Mouse (Mus musculus): ENCODE results near the gene Scn4b. TPM values are rescaled to one million over a fixed set of nuclear protein-coding genes. Genes with fewer than 3 reads are reported as not detected.

The Scn4b gene
- total RNA-seq (2021) (1 to 10 TPM in 1 of 2 experiments, under 1 TPM in 1; 0.46 to 1.0 TPM), polyA plus RNA-seq (2012; rRNA removed) (0.18 and 0.51 TPM in 2 replicates)
- long read RNA-seq: 0 reads

DNA sequence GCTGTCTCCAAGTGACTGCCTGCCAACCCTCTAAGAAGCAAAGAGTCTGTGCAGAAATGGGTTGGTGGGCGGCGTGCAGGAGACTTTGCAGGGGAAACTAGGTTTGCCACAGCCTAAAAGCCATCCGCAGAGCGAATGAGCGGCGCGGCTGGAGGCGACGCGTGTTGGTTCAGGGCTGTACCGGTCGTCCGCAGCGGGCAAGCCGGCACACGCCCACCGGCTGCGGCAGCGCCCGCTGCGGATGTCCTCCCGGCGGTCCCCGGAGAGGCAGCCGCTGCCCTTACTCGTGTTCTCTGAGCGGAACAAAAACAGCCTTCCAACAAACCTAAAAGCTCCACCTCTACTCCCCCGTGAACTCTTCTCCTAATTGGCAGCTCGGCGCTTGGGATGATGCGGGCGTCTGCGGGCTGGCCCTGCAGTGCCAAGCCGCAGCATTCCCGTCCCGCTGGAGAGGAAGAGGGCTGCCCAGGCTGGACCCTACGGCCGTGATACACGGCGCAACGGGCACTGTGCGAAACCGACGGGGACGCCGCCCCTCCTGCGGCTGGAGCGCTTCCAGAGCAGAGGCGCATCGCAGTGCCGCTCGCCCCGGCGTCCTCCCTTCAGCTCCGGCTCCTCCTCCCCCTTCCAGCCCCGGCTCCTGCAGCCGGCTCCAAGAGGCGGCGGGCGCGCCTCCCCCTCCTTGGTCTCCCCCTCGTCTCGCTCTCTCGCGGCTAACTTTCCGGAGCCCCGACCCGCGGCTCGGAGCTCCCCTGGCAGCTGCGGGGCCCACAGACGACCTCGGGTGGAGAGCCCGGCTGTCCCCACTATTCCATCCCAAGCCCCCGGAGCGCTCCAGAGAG is at the start of gene Scn4b:
Scn4b (plus strand) TSS at position 205 of the 842 bp plus-strand sequence.
- DNase-seq: peak; percentile 41

DNA sequence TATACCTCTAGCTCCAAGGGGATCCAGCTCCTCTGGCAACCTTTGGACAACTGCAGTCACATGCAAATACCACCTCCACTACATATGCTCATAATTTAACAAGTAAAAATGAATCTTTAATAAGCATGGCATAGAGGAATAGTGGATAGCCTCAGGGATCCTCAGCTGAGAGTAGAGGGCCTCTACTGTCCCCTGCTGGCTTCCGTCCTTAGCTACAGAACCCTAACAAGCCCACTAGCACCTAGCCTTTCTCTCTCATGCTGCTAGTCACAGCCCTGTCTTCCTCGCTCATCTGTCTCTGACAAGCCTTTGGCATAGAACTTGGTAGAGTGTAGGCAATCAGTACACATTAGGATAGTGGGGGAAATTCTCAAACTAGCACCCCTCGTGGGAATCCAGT is 47.4 kb upstream of the Scn4b start:
- DNase-seq: no peak

DNA sequence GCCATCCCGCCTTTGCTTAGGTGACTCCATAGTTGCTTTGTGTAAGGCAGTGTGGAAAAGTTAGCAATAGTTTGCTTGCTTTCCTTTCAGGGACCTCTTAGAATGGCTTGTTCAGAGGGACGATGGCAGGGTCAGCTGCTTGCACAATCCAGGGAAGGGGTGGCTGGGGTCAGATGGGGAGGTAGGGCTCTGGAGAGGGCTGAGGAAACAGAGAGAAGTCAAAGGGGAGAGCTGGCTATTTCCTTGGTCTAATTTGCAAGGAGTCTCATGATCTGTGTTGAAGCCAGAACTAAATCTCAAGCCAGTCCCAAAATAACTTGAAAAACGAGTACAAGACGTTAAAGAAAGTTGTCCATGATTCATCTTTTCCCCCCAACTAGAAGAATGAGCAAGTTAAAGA is 45.6 kb upstream of the Scn4b start:
- DNase-seq: peak; percentile 28

DNA sequence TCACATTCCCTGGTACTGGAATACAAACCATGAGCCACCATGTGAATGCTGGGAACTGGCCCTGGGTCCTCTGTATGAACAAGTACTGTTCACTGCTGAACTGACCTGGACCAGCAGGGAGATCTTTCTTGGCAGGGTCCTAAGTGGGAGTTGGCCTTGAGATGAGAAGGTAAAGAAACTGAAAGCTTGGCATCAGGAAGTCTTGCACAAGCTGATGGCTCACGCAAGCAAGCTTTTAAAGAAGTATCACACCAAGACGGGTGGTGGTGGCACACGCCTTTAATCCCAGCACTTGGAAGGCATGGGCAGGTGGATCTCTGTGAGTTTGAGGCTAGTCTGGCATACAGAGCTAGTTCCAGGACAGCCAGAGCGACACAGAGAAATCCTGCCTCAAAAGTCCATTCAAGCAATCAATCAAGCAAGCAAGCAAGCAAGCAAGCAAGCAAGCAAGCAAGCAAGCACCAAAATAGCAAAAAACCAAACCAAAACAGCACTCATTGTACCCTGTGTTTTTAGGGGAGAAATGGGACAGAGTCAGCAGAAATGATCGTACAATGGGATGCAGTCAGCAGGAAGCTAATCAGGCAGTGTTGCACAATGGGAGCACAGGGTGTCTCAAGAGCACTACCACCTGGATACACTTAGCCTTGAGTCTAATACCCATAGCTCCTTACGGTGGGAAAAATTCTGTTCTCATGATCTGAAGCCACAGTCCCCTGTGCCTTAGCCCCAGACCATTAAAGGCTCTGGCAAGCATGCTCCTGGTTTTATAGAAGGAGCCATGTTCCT is 42.9 kb upstream of the Scn4b start:
- peak; percentile 7 for DNase-seq

DNA sequence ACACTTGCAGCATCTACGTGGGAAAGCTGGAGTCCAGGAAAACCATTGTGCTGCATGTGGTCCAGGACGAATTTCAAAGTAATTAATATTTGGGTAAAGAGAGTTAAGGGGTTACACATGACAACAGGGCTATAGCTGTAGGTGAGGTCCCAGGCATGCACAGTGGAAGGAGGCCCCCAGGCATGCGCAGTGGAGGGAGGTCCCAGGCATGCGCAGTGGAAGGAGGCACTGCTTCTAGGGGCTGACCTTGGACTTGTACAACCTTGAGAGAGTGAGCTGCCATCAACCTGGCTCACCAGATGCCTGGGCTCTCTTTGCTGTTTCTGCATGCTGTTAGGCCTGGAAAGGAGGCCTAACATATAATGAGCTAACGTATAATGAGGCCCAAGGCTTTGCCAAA is 40.3 kb upstream of the Scn4b start:
- DNase-seq: peak; percentile 5

DNA sequence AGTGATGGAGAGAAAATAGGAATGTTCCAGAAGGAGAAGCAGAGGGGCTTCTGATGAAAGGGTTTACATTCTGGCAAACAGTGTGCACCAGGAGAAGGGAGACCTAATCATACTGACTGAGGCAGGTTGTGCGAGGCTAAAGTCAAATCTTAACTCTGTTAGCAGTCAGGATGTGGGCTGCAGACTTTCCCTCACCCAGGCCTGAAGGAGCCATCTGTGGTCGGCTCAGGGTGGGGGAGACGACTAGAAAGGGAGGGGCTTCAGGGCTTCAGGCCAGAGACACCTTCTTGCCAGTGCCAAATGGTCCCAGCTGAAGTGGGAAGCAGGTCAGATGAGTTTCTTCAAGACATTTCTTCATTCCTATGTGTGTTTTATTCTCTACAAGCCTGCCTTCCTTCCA is 39.8 kb upstream of the Scn4b start:
- DNase-seq: no peak

DNA sequence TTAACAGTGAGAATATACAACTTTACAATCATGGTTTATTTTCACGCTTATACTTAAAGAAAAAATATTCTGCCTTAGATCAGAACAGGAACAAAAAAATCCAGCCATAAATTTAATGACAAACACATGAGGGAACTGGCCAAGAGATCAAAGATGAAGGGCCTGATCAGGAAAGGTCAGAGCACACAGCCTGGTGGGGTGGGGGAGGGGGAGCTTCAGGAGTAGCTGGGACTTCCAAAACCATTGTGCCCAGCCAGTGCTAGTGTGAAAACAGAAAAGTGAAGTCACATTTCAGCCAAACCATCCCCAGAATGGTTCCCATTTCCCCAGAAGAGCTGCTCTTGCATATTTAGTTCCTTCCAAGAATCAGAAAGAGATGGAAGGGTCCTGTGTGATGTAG is 35.7 kb upstream of the Scn4b start:
- peak; percentile 45 for DNase-seq

DNA sequence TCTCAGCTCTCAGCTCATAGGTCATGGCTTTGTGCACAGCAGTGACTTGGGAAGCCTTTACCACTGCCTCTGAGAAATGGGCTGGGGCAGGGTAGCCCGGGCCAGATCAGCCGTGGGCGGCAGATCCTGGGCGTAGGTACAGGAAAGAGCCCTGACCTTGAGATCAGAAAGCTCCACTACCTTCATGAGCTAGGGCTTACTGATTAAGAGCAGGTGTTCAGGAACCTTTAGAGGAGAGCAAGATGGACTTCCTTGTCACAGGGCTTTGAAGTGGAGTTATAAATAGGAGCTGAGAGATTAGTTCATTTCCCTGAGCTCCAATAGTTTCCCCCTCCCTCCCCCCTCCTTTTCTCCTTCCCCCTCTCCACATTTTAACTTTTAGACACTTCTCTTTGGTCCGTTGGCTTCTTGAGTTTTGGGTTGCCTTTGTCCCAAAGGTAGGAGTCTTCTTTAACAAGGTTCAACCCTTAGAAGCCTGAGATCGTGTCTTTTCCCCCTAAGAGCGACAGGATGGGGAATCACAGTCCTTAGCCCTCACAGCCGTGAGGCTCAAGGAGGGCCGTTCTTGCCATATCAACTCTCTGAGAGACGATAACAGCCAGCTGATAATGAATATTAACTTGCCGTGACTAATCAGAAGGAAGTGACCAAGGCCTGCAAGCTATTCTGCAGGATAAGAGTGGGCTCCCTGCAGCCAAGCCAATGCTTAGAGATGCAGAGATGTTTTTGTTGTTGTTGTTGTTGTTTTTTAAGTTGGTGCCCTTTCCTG is 34.8 kb upstream of the Scn4b start:
- peak; percentile 5 for DNase-seq

DNA sequence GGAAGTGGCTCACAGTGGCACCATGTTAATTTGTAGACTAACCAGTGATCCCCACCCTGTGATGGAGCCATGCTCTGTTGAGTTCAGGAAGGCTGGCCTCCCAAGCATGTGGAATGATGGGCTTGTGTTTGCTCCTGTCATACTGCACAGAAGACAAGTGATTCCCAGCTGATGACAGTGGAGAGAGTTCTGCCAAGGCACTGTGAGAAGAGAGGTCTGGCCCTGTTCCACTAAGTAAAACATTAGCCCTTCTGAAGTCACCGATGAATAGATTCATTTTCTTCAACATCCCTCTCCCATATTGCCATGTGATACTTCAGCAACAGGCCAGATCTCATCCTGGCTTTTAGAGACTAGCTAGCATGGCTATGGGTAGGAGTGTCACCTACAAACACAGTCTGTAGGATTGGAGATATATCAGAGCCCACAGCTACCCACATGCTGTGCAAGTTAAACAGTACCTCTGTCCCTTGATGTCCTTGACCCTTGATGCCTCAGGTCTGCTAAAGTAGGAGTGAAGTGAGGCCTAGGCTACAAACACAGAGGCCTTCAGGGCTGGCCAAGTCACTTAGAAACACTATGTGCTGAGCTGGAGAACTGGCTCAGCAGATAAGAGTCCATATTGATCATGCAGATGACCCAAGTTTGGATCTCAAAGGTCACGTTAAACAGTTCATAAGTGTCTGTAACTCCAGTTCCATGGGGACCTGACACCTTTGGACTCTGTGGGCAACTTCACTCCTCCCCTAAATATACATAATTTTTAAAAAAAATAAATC is 32.4 kb upstream of the Scn4b start:
- peak; percentile 6 for DNase-seq

DNA sequence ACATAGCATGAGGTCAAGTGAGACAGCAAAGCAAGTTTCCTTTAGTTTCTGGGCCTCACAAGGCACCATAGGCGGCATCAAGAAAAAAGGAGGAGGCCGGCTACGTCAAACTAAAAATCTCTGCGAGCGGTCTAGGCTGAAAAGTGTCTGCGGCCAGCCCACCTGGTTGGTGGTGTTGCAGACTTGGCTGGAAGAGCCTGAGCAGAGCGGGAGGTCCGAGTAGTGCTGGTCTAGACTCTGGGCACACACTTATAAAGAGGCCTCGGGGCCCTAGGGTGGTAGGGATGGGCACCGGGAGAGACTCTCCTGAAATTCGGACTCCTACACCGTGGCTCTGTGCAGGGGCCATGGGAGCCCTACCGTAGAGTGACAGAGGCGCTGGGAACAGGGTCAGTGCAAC is 22.5 kb upstream of the Scn4b start:
- peak; percentile 60 for DNase-seq

DNA sequence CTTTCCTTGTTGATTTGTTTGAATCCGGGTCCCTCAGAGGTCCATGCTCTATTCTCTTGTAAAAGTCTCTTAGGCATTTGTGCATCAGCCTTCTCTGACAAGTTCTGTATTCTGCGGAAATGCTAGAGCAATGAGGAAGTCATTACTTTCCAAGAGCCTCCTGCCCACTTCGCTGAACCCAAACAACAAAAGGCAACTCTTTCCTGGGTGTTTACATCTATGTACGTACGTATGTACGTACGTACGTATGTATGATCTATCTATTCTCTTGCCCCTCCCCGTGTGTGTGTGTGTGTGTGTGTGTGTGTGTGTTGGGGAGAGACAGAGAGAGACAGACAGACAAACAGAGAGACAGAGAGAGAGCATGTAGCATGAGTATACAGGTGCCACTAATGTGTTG is 21.4 kb upstream of the Scn4b start:
- DNase-seq: no peak

DNA sequence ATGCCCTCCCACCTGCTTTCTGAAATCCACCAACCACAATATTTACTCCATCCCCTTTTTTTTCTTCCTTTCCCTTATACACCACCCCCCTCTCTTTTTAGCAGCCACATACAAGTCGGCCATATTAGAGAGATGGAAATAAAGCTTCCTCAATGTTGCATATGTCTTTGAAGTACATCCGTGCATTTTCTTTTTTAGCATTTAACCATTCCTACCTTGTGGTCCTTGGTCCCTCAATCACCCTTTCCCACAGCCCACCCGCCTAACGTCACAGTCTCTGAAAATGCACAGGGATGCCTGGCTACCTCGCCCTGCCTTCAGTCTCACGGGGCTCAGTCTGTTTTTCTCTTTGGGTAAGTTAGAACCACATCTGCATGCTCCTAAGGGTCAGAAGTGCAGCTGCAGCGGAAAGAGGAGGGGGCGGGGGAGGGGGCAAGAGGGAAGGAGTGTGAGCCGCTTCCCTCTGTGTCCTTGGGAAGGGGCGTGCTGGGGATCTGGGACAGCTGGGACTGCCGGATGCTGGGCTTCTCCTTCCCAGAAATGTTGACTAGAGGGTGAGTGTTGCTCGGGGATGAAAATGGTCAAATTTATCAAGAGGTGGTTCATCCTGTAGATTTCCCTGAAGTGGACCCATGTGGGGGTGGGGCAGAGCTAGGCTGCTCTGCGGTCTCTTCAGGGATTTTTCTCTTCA is 20.3 kb upstream of the Scn4b start, which contains the start of gene Scn2b:
Scn2b (plus strand) TSS at position 42 of the 691 bp plus-strand sequence.
- DNase-seq: no peak

DNA sequence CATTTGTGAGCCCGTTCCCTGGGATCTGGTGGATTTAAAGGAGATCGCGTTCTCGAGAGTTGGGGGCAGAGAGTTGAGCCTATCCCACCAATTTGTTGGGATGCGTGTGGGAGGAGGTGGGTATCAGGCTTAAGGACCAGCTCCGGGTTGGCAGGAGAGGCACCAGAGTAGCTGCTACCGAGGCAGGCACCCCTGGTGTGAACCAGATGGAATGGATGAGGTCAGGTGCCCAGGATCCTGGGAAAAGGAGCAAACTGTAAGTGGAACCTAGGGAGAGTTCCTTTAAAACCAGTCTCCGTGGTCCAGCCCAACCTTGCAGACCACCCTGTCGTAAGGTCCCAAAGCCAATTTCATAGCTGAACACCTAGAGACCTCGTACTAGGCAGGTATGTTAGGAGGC is 19.6 kb upstream of the Scn4b start:
- no peak for DNase-seq

DNA sequence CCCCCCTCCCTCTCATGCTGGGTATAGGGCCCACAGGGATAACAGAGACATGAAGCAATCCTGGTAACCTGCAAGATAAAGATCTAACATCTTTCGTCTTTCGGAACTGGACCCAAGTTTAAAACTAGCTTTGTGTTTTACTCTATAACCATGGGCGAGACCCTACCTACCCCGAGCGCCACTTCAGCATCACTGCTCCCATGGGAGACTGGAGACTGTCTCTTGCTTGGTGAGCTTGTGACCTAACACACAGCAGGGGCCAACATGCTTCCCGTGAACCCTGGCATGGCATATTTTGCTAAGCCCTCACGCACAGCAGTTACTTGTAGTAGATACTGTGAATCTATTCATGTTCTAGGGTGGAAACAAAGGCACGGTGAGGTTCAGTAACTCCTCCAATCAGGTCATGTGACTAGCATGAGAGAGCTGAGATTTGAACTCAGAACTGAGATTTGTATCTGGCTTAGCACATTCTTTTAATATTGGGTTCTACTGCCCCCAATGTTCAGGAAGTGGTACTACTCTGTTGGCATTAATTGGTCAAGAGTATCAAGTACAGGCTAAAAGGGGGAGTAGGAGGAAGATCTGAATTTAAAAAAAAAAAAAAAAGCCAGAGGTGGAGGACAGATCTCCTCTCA is 18.8 kb upstream of the Scn4b start:
- DNase-seq: no peak

DNA sequence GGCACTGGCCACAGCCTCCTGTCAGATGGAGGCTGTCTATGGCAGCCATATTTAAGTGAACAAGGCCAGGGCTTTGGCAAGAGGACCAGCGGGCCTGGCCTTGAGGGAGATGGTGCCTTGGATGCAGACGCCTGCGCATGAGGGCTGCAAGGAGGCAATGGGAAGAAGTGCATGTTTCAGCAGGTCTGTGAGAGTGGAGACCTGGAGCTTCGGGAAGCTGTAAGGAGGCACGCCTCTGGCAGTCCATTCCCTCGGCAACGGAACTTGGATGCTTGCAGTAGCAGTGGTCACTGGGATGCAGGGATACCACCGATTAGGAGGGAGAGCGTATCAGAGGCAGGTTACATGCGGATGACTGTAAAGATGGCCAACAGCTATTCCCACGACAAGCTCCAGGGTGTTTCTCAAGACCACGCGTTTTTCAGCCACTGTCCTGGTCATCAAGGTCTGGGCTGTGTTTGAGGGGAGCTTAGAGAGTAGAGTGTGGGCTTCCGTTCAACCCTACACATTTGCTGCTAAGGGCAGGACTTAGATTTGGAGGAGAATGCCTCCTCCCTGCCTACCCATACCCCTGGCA is 18.2 kb upstream of the Scn4b start:
- DNase-seq: no peak

DNA sequence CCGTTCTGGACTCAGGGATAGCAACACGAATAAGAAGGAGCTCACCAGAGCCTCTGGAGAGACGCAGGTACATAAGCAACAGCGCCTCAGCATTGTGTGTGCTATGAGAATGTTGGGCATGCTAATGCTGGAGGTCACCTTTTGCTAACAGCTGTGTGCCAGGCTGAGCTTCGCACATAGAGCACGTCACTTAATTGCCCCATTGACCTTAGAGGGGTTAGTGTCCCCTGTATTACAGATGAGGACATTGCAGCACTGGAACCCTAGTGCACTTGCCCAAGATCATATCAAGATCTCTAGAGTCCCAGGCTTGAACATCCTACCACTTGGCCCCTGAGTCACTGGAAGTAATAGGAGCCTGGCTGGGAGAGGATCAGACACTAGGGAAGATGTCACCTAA is 17.6 kb upstream of the Scn4b start:
- DNase-seq: no peak

DNA sequence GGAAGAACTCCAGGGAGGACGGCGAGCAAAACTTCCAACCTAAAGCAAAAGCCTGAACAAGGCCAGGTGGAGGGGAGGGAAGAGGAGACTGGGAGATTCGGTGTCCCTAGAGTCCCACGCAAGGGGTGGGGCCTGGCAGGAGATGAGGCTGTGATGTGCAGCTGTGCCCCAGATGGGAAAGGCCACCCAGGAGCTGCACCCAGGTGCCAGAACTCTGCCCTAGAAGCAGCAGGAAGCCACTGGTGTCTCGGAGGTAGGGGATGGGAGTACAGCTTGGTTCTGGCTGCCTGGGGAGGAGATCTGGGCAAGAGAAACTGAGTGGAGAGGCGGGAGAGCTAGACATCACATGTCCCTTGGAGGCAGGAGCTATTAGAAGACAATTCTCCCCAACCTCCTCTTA is 17.2 kb upstream of the Scn4b start:
- DNase-seq: no peak

DNA sequence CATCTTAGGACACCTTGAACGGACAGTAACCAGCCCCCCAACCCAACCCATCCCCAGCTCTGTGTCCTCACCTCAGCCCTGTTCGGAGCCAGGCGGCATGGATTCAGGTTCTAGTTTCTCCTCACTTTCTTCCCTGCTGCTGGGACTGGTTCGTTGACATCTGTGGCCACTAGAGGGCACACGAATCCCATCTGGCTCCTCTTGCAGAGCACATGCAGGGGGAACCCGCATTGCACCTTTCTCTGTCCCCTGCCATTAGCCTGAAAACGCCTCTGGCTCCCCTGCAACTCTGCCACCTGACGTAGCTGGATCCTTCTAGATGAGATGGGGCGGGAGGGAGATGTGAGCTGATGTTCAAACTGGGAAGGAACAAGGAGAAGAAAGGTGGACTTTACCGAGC is 16.4 kb upstream of the Scn4b start:
- DNase-seq: peak; percentile 71

DNA sequence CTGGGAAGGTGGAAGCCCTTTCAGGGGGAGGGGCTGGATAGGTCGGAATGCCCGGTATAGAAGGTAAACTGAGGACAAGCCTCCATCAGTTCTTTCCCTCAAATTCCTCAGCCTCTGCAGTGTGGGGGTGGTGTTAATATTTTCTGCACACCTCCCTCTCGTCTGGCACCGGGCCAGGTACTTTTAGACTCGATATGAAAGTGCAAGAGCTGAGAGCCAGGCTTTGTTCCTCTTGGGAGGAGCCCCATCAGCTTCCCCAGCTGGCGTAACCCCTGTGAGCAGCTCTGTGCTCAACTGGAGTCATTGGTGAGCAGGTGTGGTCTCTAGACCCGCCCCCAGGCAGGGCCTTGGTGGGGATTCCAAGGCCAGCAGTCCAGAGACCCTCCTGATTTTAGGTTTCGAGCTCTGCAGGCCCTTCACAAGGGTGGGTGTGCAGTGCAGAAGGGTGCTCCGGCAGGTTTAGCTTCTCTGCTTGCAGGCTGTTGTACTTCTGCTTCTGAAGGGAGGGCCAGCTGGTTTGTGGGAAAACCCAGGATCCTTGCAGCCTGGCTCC is 15.9 kb upstream of the Scn4b start:
- DNase-seq: peak; percentile 10

DNA sequence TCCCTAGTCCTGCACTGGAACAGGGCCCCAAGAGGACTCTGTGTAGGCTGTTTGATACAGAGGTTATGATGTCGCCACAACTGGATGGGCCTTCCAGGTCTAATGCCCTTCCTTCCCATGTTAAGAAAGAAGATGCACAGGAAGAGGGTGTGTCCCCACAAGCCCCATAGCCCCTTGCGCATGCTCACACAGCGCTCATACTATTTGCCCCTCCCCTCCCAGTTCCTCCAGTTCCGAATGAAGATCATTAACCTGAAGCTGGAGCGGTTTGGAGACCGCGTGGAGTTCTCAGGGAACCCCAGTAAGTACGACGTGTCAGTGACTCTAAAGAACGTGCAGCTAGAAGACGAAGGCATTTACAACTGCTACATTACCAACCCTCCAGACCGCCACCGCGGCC is 13.0 kb upstream of the Scn4b start:
- no peak for DNase-seq

Data from adrenal gland, adult 2 months (tissue).